Mouse (Mus musculus) embryonic facial prominence, embryonic 11.5 days (tissue): ENCODE data around the gene Zbtb24. TPM values are rescaled to one million over a fixed set of nuclear protein-coding genes. Genes with fewer than 3 reads are reported as not detected.

Experiments
- ATAC-seq: fragments of 200-750 bp; cut with Nextera tagmentation; replicated peaks from 2 replicates; pipeline ENCODE4 v1.8.0; 2017; ENCODE audit warnings: low read depth; ENCODE audit not compliant: insufficient number of reproducible peaks, low FRiP score, low TSS enrichment
- DNase-seq: peaks from one replicate; pipeline ENCODE4 v3.0.0-alpha.2; 2015; ENCODE audit warnings: low spot score
- H3K27ac ChIP-seq: fragments of 300-500 bp; sonication (generic); replicated peaks from 2 replicates; pipeline ENCODE4 v1.5.1; 2014; ENCODE audit warnings: mild to moderate bottlenecking, low read depth, low read length, control low read depth
- H3K27me3 ChIP-seq: fragments of 300-500 bp; sonication (generic); 2 replicates; pipeline ENCODE4 v1.6.1; 2014; ENCODE audit warnings: mild to moderate bottlenecking, low read length, moderate library complexity, mixed read lengths; ENCODE audit not compliant: control insufficient read depth, insufficient read depth
- H3K36me3 ChIP-seq: fragments of 300-500 bp; sonication (generic); replicated peaks from 2 replicates; pipeline ENCODE4 v1.6.1; 2014; ENCODE audit warnings: low read depth, mild to moderate bottlenecking, low read length, moderate library complexity, mixed read lengths; ENCODE audit not compliant: control insufficient read depth, insufficient read depth
- H3K4me1 ChIP-seq: fragments of 300-500 bp; sonication (generic); 2 replicates; pipeline ENCODE4 v1.6.1; 2014; ENCODE audit warnings: low read length, mixed read lengths; ENCODE audit not compliant: control insufficient read depth, insufficient read depth
- H3K4me2 ChIP-seq: fragments of 300-500 bp; sonication (generic); 2 replicates; pipeline ENCODE4 v1.6.1; 2014; ENCODE audit warnings: low read depth, mild to moderate bottlenecking, control low read depth, low read length, moderate library complexity
- H3K4me3 ChIP-seq: fragments of 300-500 bp; sonication (generic); 2 replicates; pipeline ENCODE4 v1.5.1; 2014; ENCODE audit warnings: low read depth, low read length, control low read depth
- H3K9ac ChIP-seq: fragments of 300-500 bp; sonication (generic); replicated peaks from 2 replicates; pipeline ENCODE4 v1.6.1; 2014; ENCODE audit warnings: mild to moderate bottlenecking, control low read depth, low read length
- H3K9me3 ChIP-seq: fragments of 300-500 bp; sonication (generic); replicated peaks from 2 replicates; pipeline ENCODE4 v1.6.1; 2016; ENCODE audit warnings: mild to moderate bottlenecking, low read length, inconsistent platforms, mixed read lengths; ENCODE audit not compliant: control insufficient read depth
- WGBS: fragments of 180-500 bp; shearing (Covaris S2); extraction: QIAGEN DNeasy Blood & Tissue Kit; methylation state at CpG from one replicate; pipeline ENCODE4 v1.1.7; 2014; 5-methylcytosine and 5-hydroxymethylcytosine counted together
- polyA plus RNA-seq: library from polyadenylated mRNA; unstranded; fragments of >200 nt; fragmentation: Nextera tagmentation; extraction: Ambion mirVana; gene quantifications from 2 replicates; pipeline ENCODE4 v1.2.1, GENCODE M21; 2014

Zbtb24 gene
- polyA plus RNA-seq, 1 experiment from 2014 or later: 19.0 TPM

DNA sequence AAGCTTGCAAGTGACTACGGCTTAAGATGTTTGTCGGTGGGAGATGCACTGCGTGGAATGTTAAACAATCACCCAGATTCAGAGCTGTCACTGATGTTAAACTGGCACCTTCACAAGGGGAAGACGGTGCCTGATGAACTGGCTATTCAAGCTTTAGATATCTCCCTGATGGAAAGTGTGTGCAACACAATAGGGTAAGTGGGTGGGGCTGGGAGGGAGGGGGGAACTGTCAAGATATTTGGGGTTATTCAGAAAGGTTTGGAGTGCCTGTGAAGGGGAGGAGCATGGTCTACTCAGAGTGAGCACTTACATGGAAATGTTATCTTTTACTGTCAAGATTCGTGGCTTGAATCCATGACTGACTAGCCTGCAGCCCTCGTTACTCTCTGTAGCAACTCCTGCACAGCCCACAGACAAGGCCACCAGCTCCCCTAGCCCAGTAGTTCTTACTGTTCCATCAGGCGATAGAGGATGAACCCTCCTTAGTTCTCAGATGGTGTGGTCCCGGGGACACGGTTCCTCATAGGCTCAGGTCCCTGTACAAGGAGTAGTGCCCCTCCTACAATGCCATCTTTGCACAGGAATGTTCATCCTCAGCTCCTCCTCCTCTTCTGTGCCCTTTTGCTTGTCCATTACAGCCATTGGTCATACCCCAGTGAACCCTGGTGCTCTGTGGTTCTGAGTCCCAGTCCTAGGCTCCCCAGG lies 29.5 kb upstream of the Zbtb24 start:
- no peak for ATAC-seq
- DNase-seq: no peak
- Histone ChIP-seq H3K27ac (no peak overlapping the region), H3K9ac (no peak overlapping the region), H3K4me1 (no peaks in the 10 kb centered on the region), H3K36me3 (no peaks in the 10 kb centered on the region), H3K4me3 (no peak overlapping the region), H3K27me3 (no peaks in the 10 kb centered on the region), H3K9me3 (no peaks in the 10 kb centered on the region), H3K4me2 (no peak overlapping the region)
- WGBS: 80% methylated on average over 9 of the region's 9 CpGs

DNA sequence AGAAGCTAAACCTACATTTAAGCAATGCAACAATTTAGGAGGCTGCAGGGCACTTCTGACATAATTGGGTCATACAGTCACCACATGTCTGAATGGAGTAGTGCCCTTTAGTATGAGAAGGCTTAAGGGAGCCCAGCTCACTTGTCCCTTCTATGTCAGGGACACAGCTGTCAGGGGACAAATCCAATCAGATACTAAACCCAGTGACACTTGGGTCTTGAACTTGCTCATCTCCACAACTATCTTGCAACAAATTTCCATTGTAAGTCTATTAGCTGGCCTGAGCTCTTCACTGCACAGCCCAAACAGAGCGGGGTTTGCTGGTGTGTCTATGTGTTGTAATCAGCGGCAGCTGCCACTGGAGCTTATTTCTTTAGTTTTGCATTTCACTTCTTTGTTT lies 26.5 kb upstream of the Zbtb24 start:
- Histone ChIP-seq H3K4me2 (no peak overlapping the region), H3K27me3 (no peaks in the 10 kb centered on the region), H3K9ac (no peak overlapping the region), H3K4me1 (no peaks in the 10 kb centered on the region), H3K9me3 (no peaks in the 10 kb centered on the region), H3K27ac (no peak overlapping the region), H3K4me3 (no peak overlapping the region), H3K36me3 (no peaks in the 10 kb centered on the region)
- DNase-seq: no peak
- ATAC-seq: no peak
- WGBS: 81% methylated on average over 2 of the region's 2 CpGs

DNA sequence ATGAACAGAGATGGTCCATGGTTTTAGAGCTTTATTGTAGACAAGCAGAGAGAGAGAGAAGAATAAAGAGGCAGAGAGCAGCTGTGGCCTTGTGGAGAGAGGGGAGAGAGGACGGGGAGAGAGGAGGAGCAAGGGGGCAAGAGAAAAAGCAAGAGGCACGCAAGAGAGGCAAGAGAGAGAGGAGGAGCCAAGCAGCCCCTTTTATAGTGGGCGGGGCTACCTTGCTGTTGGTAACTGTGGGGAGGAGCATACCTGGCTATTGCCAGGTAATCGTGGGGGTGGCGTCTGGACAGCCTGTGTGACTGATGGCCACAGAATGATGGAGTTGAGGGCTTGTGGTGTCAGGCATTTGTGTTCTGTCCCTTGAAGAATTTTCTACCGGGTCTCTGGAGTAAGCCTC lies 23.8 kb upstream of the Zbtb24 start:
- Histone ChIP-seq H3K4me2 (no peak overlapping the region), H3K4me3 (no peak overlapping the region), H3K27me3 (no peaks in the 10 kb centered on the region), H3K27ac (no peak overlapping the region), H3K9me3 (no peaks in the 10 kb centered on the region), H3K36me3 (no peaks in the 10 kb centered on the region), H3K4me1 (no peaks in the 10 kb centered on the region), H3K9ac (no peak overlapping the region)
- WGBS: 56% methylated on average over 6 of the region's 6 CpGs
- DNase-seq (no peak), ATAC-seq (no peak)

DNA sequence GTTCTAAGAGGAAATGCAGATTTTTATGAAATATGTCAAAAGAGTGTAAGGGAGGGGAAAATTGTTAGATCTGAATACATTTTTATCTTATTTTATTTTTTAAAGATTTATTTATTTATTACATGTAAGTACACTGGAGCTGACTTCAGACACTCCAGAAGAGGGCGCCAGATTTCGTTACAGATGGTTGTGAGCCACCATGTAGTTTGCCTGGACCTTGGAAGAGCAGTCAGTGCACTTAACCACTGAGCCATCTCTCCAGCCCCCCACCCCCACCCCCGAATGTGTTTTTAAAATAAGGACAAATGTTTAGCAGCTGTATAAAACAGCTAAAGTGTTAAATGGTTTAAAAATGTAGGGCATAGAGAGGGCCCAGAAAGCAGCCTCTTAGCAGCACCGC lies 15.6 kb upstream of the Zbtb24 start:
- ATAC-seq (no peak), DNase-seq (peak; percentile 60)
- Histone ChIP-seq H3K4me2 (no peak overlapping the region), H3K9ac (no peak overlapping the region), H3K4me1 (no peaks in the 10 kb centered on the region), H3K4me3 (no peak overlapping the region), H3K27ac (no peak overlapping the region), H3K27me3 (no peaks in the 10 kb centered on the region), H3K36me3 (no peaks in the 10 kb centered on the region), H3K9me3 (no peaks in the 10 kb centered on the region)
- 26% methylated on average over 4 of the region's 4 CpGs for WGBS

DNA sequence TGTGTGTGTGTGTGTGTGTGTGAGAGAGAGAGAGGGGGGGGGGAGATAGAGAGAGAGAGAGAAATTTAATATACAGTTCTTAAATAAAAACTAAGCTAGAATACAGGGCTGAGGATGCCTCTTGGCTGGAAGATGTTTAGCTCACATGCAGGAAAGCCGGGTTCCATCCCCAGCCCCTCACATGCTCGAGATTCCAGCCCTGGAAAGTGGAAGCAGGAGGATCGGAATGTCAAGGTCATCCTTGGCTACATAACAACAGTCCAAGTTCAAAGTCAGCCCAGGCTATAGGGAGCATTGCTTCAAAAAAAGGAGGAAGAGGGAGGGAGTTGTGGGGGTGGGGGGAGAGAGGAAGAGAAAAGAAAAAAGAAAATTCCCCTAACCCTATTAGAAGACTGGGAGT lies 15.0 kb upstream of the Zbtb24 start:
- ATAC-seq (no peak), DNase-seq (no peak)
- no peak overlapping the region for H3K4me2 ChIP-seq
- no peak overlapping the region for H3K4me3 ChIP-seq
- no peak overlapping the region for H3K27ac ChIP-seq
- H3K4me1 ChIP-seq: no peaks in the 10 kb centered on the region
- H3K9me3 ChIP-seq: no peaks in the 10 kb centered on the region
- no peak overlapping the region for H3K9ac ChIP-seq
- H3K27me3 ChIP-seq: no peaks in the 10 kb centered on the region
- WGBS: 39% methylated on average over 3 of the region's 3 CpGs
- no peaks in the 10 kb centered on the region for H3K36me3 ChIP-seq

DNA sequence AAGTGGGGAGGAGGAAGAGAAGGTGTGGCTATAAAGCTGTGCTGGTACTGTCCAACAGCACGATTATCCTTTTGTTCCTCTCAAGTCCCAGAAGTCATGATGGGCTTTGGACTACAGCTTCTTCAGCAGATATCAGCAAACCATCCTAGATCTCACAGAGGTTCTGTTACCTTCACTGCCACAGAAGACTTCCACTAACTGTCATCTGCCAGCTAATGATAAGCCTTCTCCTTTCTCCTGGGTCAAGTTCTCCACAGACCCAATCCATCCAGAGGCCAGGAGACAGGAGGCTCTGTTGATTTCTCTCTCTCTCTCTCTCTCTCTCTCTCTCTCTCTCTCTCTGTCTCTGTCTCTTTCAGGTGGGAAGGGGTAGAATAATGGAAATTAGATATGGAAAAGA lies 2.0 kb upstream of the Zbtb24 start:
- H3K9ac ChIP-seq: no peak overlapping the region
- 93% methylated on average over 1 of the region's 1 CpGs for WGBS
- ATAC-seq (no peak), DNase-seq (no peak)
- no peak overlapping the region for H3K27ac ChIP-seq
- no peak overlapping the region for H3K4me3 ChIP-seq
- no peaks in the 10 kb centered on the region for H3K9me3 ChIP-seq
- no peaks in the 10 kb centered on the region for H3K4me1 ChIP-seq
- peaks cover 3% of the 10 kb centered on the region for H3K36me3 ChIP-seq
- no peaks in the 10 kb centered on the region for H3K27me3 ChIP-seq
- H3K4me2 ChIP-seq: no peak overlapping the region

DNA sequence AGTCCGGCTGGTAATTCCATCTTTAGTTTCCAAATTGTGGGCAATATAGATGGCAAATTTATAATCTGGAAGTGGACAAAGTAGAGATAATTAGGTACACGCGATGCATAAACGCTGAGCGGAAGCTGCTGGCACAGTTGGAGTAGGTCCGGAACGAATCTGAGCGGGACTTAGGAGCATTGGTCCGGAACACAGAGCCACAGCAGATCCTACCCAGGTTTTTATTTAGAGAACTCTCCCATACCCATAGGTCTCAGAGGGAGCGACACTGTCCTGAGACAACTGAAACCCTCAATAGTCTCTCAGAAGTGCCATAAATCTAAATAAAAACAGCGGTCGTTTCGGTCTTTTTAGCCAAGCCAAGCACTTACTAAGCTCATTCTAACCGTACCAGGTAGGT lies 499 bp upstream of the Zbtb24 start:
- peak overlapping the region; percentile 88 for H3K4me3 ChIP-seq
- H3K27me3 ChIP-seq: no peaks in the 10 kb centered on the region
- H3K9me3 ChIP-seq: no peaks in the 10 kb centered on the region
- peak; percentile 60 for ATAC-seq
- peak overlapping the region; percentile 42 for H3K4me2 ChIP-seq
- H3K4me1 ChIP-seq: no peaks in the 10 kb centered on the region
- peak overlapping the region; percentile 80 for H3K9ac ChIP-seq
- H3K36me3 ChIP-seq: peaks cover 3% of the 10 kb centered on the region
- peak; percentile 51 for DNase-seq
- H3K27ac ChIP-seq: no peak overlapping the region
- 14% methylated on average over 14 of the region's 14 CpGs for WGBS

DNA sequence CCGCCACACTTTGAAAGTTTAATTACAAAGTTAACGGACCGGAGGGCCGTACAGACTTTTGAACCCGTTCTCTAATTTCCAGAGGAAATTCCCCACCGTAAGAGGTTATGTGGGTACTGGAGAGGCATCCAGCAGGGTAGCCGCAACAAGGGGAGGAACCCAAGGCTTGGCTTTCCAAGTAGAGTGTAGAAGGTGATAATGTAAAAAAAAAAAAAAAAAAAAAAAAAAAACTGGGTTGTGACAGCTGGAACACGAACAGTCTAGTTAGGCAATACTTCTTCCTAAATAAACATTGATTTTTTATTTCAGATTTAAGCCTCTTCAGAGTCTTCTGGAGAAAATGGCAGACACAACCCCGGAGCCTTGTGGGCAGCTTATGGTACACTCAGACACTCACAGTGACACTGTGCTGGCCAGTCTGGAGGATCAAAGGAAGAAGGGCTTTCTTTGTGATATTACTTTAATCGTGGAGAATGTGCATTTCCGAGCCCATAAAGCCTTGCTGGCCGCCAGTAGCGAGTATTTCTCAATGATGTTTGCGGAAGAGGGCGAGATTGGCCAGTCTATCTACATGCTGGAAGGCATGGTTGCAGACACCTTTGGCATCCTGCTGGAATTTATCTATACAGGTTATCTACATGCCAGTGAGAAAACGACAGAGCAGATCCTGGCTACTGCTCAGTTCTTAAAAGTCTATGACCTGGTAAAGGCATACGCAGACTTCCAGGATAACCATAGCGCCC lies 768 bp downstream of the Zbtb24 start:
- H3K4me3 ChIP-seq: peak overlapping the region; percentile 88
- no peak overlapping the region for H3K27ac ChIP-seq
- H3K36me3 ChIP-seq: peaks cover 3% of the 10 kb centered on the region
- ATAC-seq: no peak
- peak overlapping the region; percentile 68 for H3K4me2 ChIP-seq
- H3K9ac ChIP-seq: peak overlapping the region; percentile 80
- 56% methylated on average over 18 of the region's 18 CpGs for WGBS
- DNase-seq: no peak
- no peaks in the 10 kb centered on the region for H3K4me1 ChIP-seq
- no peaks in the 10 kb centered on the region for H3K27me3 ChIP-seq
- no peaks in the 10 kb centered on the region for H3K9me3 ChIP-seq
